Mouse (Mus musculus): ENCODE results near the gene Arhgap42. TPM values are rescaled to one million over a fixed set of nuclear protein-coding genes. Genes with fewer than 3 reads are reported as not detected.

Gene Arhgap42
- polyA plus RNA-seq, 1 experiment = 12.6 TPM

DNA sequence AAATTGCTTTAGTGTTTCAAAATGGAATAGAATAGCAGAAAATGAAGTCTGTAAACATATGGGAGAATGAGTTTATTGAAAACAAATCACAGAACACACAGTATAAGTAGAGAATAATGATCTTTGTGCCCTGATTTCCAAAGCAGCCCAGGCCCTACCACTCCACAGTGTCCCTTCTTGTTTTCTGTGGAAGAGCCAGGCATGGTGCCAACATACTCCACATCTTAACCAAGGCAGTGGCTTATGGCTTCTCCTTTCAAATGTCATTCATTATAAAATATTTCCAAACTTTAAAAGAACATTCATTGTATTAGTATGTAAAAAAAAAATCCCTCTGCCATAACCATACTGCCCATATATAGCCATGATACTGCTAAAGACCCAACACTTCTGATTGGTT lies 42.9 kb downstream of the Arhgap42 start:
- Histone ChIP-seq H3K27me3 (replicated peaks; ENCODE audit: control insufficient read depth, insufficient read depth, low read length) (no peaks in the 10 kb centered on the region), H3K4me1 (ENCODE audit: control insufficient read depth, insufficient read depth, low read length) (peaks cover 10% of the 10 kb centered on the region; the same call in 1 of the 2 replicates), H3K36me3 (ENCODE audit: control insufficient read depth, insufficient read depth, low read length) (no peaks in the 10 kb centered on the region), H3K27ac (ENCODE audit: insufficient read depth, low read depth, low read length) (no peak overlapping the region), H3K4me3 (ENCODE audit: insufficient read depth, low read depth, low read length) (no peak overlapping the region)
- peak; percentile 61 for DNase-seq
- TF ChIP-seq POLR2A (IDR thresholded peaks at IDR 0.05; ENCODE audit: low read depth, low read length) = no peak
- TF ChIP-seq CTCF (conservative IDR thresholded peaks at IDR 0.05; ENCODE audit: insufficient read depth, insufficient read length, low read depth, low read length) = no peak

GRCm38 (mm10) chr9:9194496-9194895 lies 44.4 kb downstream of the Arhgap42 start:
- 33% methylated on average over 1 of the region's 1 CpGs for WGBS
- TF ChIP-seq POLR2A (IDR thresholded peaks at IDR 0.05; ENCODE audit: low read depth, low read length) (no peak), CTCF (conservative IDR thresholded peaks at IDR 0.05; ENCODE audit: insufficient read depth, insufficient read length, low read depth, low read length) (no peak)

DNA sequence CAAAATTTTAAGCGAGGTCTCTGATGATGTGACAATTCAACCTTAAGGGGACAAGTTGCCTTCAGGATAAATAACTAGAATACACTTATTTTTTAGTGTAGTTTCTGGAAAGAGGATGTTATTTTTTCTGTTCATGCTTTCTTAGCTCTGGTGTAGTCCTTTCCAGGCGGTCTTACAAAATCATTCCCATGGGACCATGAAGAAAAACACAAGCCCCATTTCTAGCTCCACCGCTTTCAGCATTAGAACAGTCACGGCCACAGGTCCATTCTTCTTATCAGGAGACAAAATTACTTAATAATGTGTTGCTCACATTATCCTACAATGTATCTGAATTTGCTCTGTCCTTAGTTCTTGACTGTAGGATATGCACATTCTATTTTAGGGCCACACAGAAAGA lies 46.2 kb downstream of the Arhgap42 start:
- no peak overlapping the region for H3K27ac ChIP-seq (ENCODE audit: insufficient read depth, low read depth, low read length)
- no peaks in the 10 kb centered on the region for H3K27me3 ChIP-seq (replicated peaks; ENCODE audit: control insufficient read depth, insufficient read depth, low read length)
- peaks cover 10% of the 10 kb centered on the region for H3K4me1 ChIP-seq (ENCODE audit: control insufficient read depth, insufficient read depth, low read length)
- H3K36me3 ChIP-seq (ENCODE audit: control insufficient read depth, insufficient read depth, low read length) = no peaks in the 10 kb centered on the region
- TF ChIP-seq POLR2A (IDR thresholded peaks at IDR 0.05; ENCODE audit: low read depth, low read length) (no peak), CTCF (conservative IDR thresholded peaks at IDR 0.05; ENCODE audit: insufficient read depth, insufficient read length, low read depth, low read length) (no peak)
- H3K4me3 ChIP-seq (ENCODE audit: insufficient read depth, low read depth, low read length) = no peak overlapping the region
- no peak for DNase-seq
- WGBS = 74% methylated on average over 4 of the region's 4 CpGs

More at GRCm38 (mm10) chr9:9194496-9194895, 44.4 kb downstream of the Arhgap42 start:
- Histone ChIP-seq H3K27me3 (replicated peaks; ENCODE audit: control insufficient read depth, insufficient read depth, low read length) (no peaks in the 10 kb centered on the region), H3K27ac (ENCODE audit: insufficient read depth, low read depth, low read length) (no peak overlapping the region), H3K4me1 (ENCODE audit: control insufficient read depth, insufficient read depth, low read length) (peaks cover 12% of the 10 kb centered on the region; the same call in 1 of the 2 replicates), H3K36me3 (ENCODE audit: control insufficient read depth, insufficient read depth, low read length) (no peaks in the 10 kb centered on the region), H3K4me3 (ENCODE audit: insufficient read depth, low read depth, low read length) (no peak overlapping the region)
- no peak for DNase-seq

GRCm38 (mm10) chr9:9190835-9191234 lies 48.1 kb downstream of the Arhgap42 start:
- H3K27ac ChIP-seq (ENCODE audit: insufficient read depth, low read depth, low read length) = no peak overlapping the region
- no peaks in the 10 kb centered on the region for H3K36me3 ChIP-seq (ENCODE audit: control insufficient read depth, insufficient read depth, low read length)
- H3K4me3 ChIP-seq (ENCODE audit: insufficient read depth, low read depth, low read length) = no peak overlapping the region
- TF ChIP-seq CTCF (conservative IDR thresholded peaks at IDR 0.05; ENCODE audit: insufficient read depth, insufficient read length, low read depth, low read length) (no peak), POLR2A (IDR thresholded peaks at IDR 0.05; ENCODE audit: low read depth, low read length) (no peak)
- 79% methylated on average over 1 of the region's 1 CpGs for WGBS
- H3K4me1 ChIP-seq (ENCODE audit: control insufficient read depth, insufficient read depth, low read length) = peaks cover 10% of the 10 kb centered on the region
- H3K27me3 ChIP-seq (replicated peaks; ENCODE audit: control insufficient read depth, insufficient read depth, low read length) = no peaks in the 10 kb centered on the region
- DNase-seq = peak; percentile 55

GRCm38 (mm10) chr9:9188167-9188566 lies 50.7 kb downstream of the Arhgap42 start:
- 56% methylated on average over 3 of the region's 3 CpGs for WGBS
- H3K36me3 ChIP-seq (ENCODE audit: control insufficient read depth, insufficient read depth, low read length) = no peaks in the 10 kb centered on the region
- no peak overlapping the region for H3K4me3 ChIP-seq (ENCODE audit: insufficient read depth, low read depth, low read length)
- peaks cover 7% of the 10 kb centered on the region for H3K4me1 ChIP-seq (ENCODE audit: control insufficient read depth, insufficient read depth, low read length)
- peak overlapping the region; percentile 28; the same call in 1 of the 2 replicates for H3K27ac ChIP-seq (ENCODE audit: insufficient read depth, low read depth, low read length)
- DNase-seq = no peak
- no peaks in the 10 kb centered on the region for H3K27me3 ChIP-seq (replicated peaks; ENCODE audit: control insufficient read depth, insufficient read depth, low read length)
- TF ChIP-seq CTCF (conservative IDR thresholded peaks at IDR 0.05; ENCODE audit: insufficient read depth, insufficient read length, low read depth, low read length) (no peak), POLR2A (IDR thresholded peaks at IDR 0.05; ENCODE audit: low read depth, low read length) (no peak)

- Histone ChIP-seq H3K4me3 (ENCODE audit: insufficient read depth, low read depth, low read length) (no peak overlapping the region), H3K27ac (ENCODE audit: insufficient read depth, low read depth, low read length) (no peak overlapping the region), H3K36me3 (ENCODE audit: control insufficient read depth, insufficient read depth, low read length) (no peaks in the 10 kb centered on the region), H3K27me3 (replicated peaks; ENCODE audit: control insufficient read depth, insufficient read depth, low read length) (no peaks in the 10 kb centered on the region), H3K4me1 (ENCODE audit: control insufficient read depth, insufficient read depth, low read length) (peaks cover 2% of the 10 kb centered on the region; the same call in 1 of the 2 replicates)
- 89% methylated on average over 4 of the region's 4 CpGs for WGBS
- DNase-seq = no peak
- TF ChIP-seq CTCF (conservative IDR thresholded peaks at IDR 0.05; ENCODE audit: insufficient read depth, insufficient read length, low read depth, low read length) (no peak), POLR2A (IDR thresholded peaks at IDR 0.05; ENCODE audit: low read depth, low read length) (no peak)
Measured at GRCm38 (mm10) chr9:9177745-9178144, 61.2 kb downstream of the Arhgap42 start.

DNA sequence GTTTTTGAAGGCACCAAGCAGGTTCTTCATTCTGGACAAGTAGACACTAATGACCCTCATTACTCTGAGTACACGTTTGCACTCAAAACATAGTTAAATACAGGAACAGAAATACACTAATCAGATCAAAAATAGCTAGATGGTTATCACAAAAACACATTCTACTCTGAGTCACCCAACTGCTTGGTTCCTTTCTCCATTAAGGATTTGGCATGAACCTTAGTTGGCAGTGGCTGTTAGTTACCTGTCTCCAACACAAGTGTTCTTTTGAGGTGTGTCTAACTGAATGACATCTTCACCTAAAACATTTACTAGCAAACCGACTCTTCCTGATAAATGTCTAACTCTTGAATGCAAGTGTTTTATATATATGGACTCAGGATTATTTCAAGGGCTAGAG lies 64.0 kb downstream of the Arhgap42 start:
- no peak for DNase-seq
- no peaks in the 10 kb centered on the region for H3K27me3 ChIP-seq (replicated peaks; ENCODE audit: control insufficient read depth, insufficient read depth, low read length)
- TF ChIP-seq CTCF (conservative IDR thresholded peaks at IDR 0.05; ENCODE audit: insufficient read depth, insufficient read length, low read depth, low read length) (no peak), POLR2A (IDR thresholded peaks at IDR 0.05; ENCODE audit: low read depth, low read length) (no peak)
- H3K4me1 ChIP-seq (ENCODE audit: control insufficient read depth, insufficient read depth, low read length) = no peaks in the 10 kb centered on the region; the same call in 1 of the 2 replicates
- no peak overlapping the region for H3K27ac ChIP-seq (ENCODE audit: insufficient read depth, low read depth, low read length)
- no peak overlapping the region for H3K4me3 ChIP-seq (ENCODE audit: insufficient read depth, low read depth, low read length)
- WGBS = 54% methylated on average over 2 of the region's 2 CpGs
- no peaks in the 10 kb centered on the region for H3K36me3 ChIP-seq (ENCODE audit: control insufficient read depth, insufficient read depth, low read length)
